Mouse (Mus musculus) kidney, adult 9 months (tissue): ENCODE data around the gene Triml1.
A peak's percentile ranks its signal among the peaks of the same experiment; 100 is the strongest.

Source experiments
- DNase-seq: peaks from one replicate; pipeline ENCODE4 v3.0.0; 2022

The Triml1 gene

DNA sequence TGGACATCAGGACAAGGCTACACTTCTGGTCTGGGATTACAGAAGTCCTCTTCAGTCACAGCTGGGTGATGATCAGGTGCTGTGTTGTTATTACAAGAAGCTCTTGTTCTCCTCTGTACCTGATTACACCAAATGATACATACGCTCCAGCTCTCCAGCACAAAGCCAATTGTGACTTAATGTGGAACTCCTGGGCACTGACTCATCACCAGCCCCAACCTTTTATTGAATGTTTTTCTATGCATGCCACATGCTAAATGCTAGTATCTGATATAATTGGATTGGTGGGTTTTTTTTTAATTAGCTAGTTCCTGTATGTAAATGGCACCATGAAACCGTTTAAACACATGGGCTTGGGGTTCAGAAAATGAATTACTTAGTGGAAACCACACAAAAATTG lies at the start of gene Triml1:
Gene Triml1 (minus strand): TSS at position 101 of the 400 bp plus-strand sequence.
- DNase-seq, result no peak

DNA sequence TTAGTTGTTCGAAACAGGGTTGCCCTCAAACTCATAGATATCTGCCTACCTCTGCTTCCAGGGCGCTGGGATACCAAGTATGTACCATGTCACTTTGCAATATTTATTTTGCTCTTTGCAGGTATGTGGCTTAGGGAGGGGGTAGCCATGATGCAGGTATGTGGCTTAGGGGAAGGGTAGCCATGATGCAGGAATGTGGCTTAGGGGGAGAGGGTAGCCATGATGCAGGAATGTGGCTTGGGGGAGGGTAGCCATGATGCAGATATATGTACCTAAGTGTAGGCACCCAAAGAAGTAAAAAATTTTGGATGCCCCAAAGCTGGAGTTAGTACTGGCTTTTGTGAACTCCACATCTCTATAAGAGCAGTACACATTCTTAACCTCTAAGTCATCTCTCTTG lies 41.0 kb upstream of the Triml1 start:
- no peak for DNase-seq

DNA sequence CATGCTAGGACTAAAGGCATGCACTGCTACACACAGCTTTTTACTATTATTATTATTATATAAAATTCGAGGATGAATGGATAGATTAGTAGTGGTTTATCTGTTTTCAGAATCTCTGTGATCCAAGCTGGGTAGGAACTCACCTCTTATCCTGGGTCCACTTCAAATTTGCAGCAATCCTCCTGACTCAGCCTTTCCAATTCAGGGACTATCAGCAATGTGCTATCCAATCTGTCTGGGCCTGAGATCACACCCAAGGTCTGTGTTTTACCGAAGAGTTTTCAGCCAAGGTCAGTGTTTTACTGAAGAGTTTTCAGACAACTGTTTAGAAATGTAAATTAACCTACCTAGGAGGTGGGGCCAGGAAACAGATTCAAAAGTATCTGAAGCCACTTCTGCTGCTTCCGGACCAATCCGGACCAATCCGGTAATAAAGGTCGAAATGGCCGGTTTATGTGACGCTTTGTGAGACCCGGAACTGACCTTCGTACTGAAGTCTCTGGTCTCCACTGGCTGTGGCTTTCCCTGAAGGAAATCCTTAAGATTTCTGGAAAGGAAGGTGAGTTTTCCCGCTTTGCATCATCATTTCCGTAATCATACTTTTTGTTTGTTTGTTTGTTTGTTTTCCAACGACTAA lies 38.9 kb upstream of the Triml1 start, which contains the start of gene Triml2:
Gene Triml2 (plus strand): TSS at position 488 of the 637 bp plus-strand sequence.
- no peak for DNase-seq

DNA sequence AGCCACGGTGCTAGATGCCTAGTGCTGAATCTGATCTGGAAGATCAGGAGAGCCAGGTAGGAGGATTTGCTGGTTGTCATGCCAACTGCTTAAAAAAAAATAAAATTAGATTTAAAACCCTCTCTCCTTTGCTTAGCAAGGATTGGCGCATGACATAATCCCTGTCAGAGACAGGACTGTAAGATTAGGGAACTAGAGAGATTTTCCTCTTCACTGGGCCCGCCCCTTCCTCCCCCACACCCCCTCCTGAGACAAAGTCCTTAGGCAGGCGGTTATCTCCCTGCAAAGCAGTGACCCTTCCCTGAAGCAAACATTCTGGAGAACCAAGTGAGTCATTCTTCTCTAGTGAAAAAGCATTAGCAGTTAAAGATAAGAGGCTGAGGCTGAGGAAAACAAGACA lies 37.9 kb upstream of the Triml1 start:
- DNase-seq, result no peak

DNA sequence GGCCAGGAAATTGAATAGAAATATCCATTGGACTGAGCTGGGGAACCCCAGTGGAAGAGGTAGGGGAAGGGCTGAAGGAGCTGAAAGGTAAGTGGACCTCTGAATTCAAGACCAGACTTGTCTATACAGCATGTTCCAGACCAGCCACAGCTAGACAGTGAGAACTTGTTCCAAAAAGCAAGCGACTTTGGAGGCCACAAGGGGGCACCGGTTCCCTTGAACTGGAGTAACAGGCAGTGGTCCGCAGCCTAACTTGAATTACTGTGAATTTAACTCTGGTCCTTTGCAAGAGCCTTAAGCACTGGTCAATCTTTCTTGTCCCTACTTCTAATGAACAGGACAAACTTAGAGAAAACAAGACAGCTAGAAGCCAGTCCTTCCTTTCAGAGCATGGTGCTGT lies 37.0 kb upstream of the Triml1 start:
- peak; percentile 10 for DNase-seq

DNA sequence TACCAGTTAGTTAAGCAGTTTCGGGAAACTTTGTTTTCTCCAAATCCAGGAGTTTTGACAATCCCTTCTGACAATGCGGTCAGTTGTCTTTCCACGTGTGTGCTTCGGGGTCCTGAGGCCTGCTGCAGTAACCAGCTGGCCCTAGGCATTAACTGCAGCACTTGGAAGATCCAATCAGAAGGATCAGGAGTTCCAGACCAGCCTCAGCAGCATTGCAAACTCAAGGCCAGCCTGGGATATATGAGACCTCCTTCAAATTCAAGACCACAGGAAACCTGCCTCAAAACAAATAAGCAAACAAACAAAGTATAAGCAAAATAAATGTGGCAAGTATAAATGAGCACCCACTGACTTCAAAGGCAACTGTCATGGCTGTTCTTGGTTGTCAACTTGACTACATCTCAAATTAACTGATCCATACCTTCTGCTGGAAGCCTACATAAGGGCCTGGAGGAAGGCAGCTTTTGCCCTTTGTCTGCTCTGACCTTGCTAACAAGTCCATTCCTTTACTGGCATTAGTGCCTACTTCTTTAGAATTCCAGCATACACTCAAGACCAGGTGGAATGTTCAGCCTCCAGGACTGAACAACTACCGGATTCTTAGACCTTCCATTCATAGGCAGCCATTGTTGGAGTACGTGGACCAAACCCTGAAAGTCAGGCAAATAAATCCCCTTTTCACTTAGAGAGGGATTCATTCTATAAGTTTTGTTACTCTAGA lies 35.6 kb upstream of the Triml1 start:
- no peak for DNase-seq

DNA sequence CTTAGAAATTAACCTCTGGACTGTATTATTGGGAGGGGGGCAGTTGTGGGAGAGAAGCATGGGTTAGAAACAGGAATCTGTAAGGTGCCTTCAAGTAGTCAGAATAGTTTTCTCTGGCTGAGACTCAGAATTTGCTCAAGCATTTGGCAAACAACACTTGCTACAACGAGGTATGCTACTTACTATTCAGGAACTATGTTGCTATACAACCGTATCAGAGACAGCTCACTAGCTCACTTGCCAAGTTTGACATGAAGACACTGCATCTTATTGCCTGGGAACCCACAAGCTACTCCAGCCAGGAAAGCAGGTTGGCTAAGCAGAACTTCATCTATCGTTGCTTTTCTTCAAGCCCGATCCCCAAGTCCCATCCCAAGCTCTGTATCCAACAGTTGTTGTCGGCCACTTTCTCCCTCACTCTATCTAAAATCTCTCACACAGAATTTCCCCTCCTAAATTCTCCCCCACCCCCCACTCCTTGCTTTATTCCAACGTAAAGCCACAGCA lies 28.0 kb upstream of the Triml1 start:
- no peak for DNase-seq

DNA sequence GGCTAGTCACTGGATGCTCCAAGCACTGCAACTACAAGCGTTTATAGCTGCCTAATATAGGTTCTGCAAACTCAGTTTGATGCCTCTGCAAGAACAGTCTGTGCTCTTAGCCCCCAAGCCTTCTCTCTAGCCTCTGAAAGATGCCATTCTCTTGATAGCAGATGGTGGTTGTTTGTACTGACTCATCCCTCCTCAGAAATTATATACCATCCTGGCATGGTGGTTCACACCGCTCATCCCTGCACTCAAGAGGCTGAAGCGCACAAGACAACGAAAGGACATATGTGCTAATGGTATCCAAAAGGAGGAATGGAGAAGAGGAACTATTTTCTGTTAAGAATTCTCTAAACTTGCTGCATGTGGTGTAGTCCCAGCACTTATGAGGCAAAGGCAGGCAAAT lies 26.8 kb upstream of the Triml1 start:
- DNase-seq, result no peak

DNA sequence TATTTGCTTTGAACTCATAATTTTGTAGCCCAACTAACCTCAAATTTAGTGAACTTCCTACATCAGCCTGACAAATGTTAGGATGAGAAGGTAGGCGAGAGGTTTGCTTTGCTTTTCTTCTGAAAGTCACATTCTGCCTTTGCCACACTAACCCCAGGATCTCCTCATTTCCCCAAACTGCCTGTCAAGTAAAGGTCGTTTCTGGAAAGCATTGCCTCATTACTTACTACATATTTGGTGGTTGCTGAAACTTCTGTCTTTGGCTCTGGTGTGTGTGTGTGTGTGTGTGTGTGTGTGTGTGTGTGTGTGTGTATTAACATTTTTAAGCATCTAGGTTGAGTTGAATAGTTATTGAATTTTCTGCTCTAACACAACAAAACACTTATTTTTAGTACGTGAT lies 23.2 kb upstream of the Triml1 start:
- DNase-seq, result no peak

DNA sequence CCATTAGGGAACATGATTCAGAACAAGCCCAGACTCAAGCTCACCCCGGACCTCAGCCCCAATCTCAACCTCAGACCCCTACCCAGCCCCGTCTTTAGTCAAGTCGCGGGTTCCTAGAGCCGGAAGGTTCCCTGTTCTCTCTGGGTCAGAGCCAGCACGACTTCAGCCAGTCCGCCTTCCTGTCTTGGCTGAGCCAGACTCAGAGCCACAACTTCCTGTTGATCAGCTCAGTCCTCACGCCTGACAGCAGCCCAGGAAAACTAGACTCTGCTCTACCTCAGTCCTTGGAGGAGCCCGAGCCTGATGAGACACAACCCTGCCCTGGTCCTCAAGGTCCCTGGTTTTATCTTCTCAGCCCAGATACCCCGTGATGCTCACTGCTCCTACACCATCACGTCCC lies 22.0 kb upstream of the Triml1 start:
- no peak for DNase-seq

DNA sequence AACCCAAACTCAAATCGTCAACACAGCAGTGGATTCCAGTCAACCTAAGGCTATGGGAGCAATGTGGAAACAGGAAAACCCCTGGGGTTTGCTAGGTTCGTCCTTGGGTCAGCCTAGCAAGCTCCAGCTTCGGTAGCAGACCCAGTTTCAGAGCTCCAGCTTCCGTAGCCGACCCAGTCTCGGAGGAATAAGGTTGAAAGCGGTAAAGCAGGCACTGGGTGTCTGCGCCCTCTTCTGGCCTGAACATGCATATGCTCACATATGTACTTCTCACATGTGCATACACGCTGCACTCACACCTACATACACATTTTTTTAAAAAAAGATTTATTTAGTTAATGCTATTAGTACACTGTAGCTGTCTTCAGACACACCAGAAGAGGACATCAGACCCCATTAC lies 8.0 kb upstream of the Triml1 start:
- DNase-seq, result no peak

DNA sequence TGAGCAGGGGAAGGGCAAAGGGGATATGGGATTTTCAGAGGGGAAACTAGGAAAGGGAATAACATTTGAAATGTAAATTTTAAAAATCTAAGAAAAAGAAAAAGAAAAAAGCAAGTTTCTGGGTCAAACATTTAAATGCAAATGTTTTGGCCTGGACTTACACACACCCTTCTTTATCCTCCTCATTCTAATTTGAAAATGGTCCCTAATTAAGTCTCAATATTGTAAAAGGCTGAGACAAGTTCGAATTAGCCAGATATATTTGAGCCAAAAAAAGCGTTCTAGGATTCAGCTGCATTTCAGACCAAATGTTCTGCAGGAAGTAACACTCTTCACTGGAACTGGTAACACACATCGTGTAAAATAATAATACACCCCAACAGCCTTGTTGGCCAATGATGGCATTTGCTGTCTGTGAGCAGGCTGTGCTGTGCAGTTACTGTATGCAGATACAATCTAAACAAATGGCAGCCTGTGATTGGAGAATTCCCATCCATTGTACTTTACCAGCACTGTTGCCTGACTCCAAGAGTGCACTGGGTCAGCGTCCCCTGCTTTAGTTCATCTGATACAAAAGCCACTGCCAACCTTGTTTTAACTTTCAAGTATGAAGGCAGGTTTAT lies 30.0 kb downstream of the Triml1 start:
- no peak for DNase-seq
